Mouse (Mus musculus): ENCODE measurements at regions not wholly inside any gene's neighbourhood (a gene's known extent, or its start where the extent isn't known, plus 50 kb on each side); places are given as distances from the start of the nearest gene placed in this dataset.

DNA sequence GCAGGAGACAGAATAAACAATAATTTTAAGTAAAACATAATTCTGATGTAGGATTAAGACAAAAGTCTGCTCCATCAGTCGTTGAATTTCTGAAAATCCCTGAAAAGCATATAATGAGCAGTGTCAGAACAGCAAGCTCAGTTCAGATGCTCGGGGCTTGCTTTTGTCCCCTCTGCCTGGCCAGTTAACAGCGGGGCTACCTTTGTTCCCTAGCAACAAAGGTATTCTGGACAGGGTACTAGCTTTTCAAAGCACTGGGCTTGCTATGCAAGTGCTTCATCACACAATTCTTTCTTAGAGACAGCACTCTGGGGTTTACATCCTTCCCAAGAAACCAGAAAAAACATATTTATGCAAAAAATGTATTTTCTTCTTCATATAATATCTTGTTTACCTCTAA is 729.7 kb downstream of the Crisp4 start:
- TF ChIP-seq CTCF (conservative IDR thresholded peaks at IDR 0.05; ENCODE audit: low read length) = no peak
- TF ChIP-seq POU5F1 (IDR thresholded peaks at IDR 0.05; ENCODE audit: borderline replicate concordance, low read length) = no peak
